ENCODE assay signal across 14 mouse cellular contexts in genomic region chr2:160021541-160021940, GRCm38 (mm10).
DNase-seq lines count a peak whose midpoint lies in the region; ATAC-seq and TF ChIP-seq lines count a peak whose summit lies in the region.
"Had no signal": no experiment of that assay in that cellular context is flagged by ENCODE, and none has a peak within 500 bp of the region (broad histone marks: within the 10 kb centered on the region; RNA-seq: fewer than 3 reads in every experiment).

No protein-coding gene starts in this region.

- no peak overlapping the region for H3K9ac ChIP-seq in heart, embryonic 12.5 days
- H3K9ac ChIP-seq: forebrain, embryonic 15.5 days; neural tube, embryonic 12.5 days had no signal

- H3K27ac ChIP-seq in heart, embryonic 12.5 days (ENCODE audit: poor library complexity, severe bottlenecking): no peak overlapping the region
- H3K27ac ChIP-seq in bone marrow macrophage, adult 2 months (ENCODE audit: insufficient read depth, low read depth, low read length): peak overlapping the region; percentile 59
- H3K27ac ChIP-seq in limb, embryonic 10.5 days: 0 out of 2 replicates have a peak overlapping the region, but pooled peaks have one; percentile 36
- H3K27ac ChIP-seq: forebrain, embryonic 15.5 days; kidney, postnatal 0 days; neural tube, embryonic 12.5 days had no signal

- TF ChIP-seq POLR2A in bone marrow macrophage, adult 2 months (IDR thresholded peaks at IDR 0.05; ENCODE audit: borderline replicate concordance, low read depth, low read length): no peak

- no peaks in the 10 kb centered on the region for H3K4me1 ChIP-seq in heart, embryonic 12.5 days (replicated peaks)
- peaks cover 40% of the 10 kb centered on the region for H3K4me1 ChIP-seq in bone marrow macrophage, adult 2 months (ENCODE audit: control insufficient read depth, insufficient read depth, low read length)
- peaks cover 34% of the 10 kb centered on the region for H3K4me1 ChIP-seq in limb, embryonic 10.5 days
- H3K4me1 ChIP-seq: forebrain, embryonic 15.5 days had no signal

- DNase-seq in heart, adult 11 months: peak; percentile 97
- peak; percentile 71 for DNase-seq in fibroblast of lung, adult 2 months (ENCODE audit: low read depth)
- DNase-seq in limb, embryonic 10.5 days (ENCODE audit: low spot score): no peak
- no peak for DNase-seq in spleen, adult 12 weeks (ENCODE audit: low spot score)
- DNase-seq in adrenal gland, adult 8-10 months: no peak
- DNase-seq: cerebellum, postnatal 36 days; lung, postnatal 36 days had no signal

- no peaks in the 10 kb centered on the region for H3K27me3 ChIP-seq in heart, embryonic 12.5 days (replicated peaks)
- H3K27me3 ChIP-seq in limb, embryonic 10.5 days (ENCODE audit: low read depth, poor library complexity, severe bottlenecking): no peaks in the 10 kb centered on the region
- H3K27me3 ChIP-seq: forebrain, embryonic 15.5 days; neural tube, embryonic 12.5 days had no signal

- no peak overlapping the region for H3K4me3 ChIP-seq in heart, embryonic 12.5 days
- no peak overlapping the region for H3K4me3 ChIP-seq in bone marrow macrophage, adult 2 months (ENCODE audit: insufficient read depth, low read length)
- no peak overlapping the region for H3K4me3 ChIP-seq in limb, embryonic 10.5 days
- H3K4me3 ChIP-seq: forebrain, embryonic 15.5 days; neural tube, embryonic 12.5 days had no signal

- H3K36me3 ChIP-seq in heart, embryonic 12.5 days: no peaks in the 10 kb centered on the region
- H3K36me3 ChIP-seq in limb, embryonic 10.5 days: no peaks in the 10 kb centered on the region
- H3K36me3 ChIP-seq: forebrain, embryonic 15.5 days; neural tube, embryonic 12.5 days had no signal

- WGBS in heart, embryonic 12.5 days: 72% methylated on average over 4 of the region's 4 CpGs
- WGBS in limb, embryonic 10.5 days: 56% methylated on average over 4 of the region's 4 CpGs

- no peak for TF ChIP-seq CTCF in bone marrow macrophage, adult 2 months (IDR thresholded peaks at IDR 0.05; ENCODE audit: low read depth, low read length)

- H3K9me3 ChIP-seq in heart, embryonic 12.5 days (replicated peaks): no peaks in the 10 kb centered on the region
- no peaks in the 10 kb centered on the region for H3K9me3 ChIP-seq in limb, embryonic 10.5 days (replicated peaks)
- H3K9me3 ChIP-seq: forebrain, embryonic 15.5 days; neural tube, embryonic 12.5 days had no signal

- no peak for ATAC-seq in heart, embryonic 12.5 days (ENCODE audit: insufficient number of reproducible peaks, low FRiP score)
- ATAC-seq: forebrain, embryonic 15.5 days; hindbrain, embryonic 16.5 days; intestine, postnatal 0 days had no signal

- no peak overlapping the region for H3K4me2 ChIP-seq in heart, embryonic 12.5 days
- H3K4me2 ChIP-seq: forebrain, embryonic 15.5 days; neural tube, embryonic 12.5 days had no signal

Comparison
In these comparisons a context has a peak if more than half of its experiments do, and no peak if none do; other contexts are left out.
1. DNase-seq: peak in heart, adult 11 months (single experiment) and fibroblast of lung, adult 2 months (single experiment); none in limb, embryonic 10.5 days (single experiment), spleen, adult 12 weeks (single experiment) and adrenal gland, adult 8-10 months (single experiment).